Mouse (Mus musculus): ENCODE data around the gene Arhgef3.
A peak's percentile ranks its signal among the peaks of the same experiment; 100 is the strongest.

Arhgef3 gene

GRCm38 (mm10) chr14:27428573-27428972 is 313.9 kb downstream of the Arhgef3 start, which contains the start of gene Fam208a:
Gene Fam208a (plus strand): TSS chr14:27428834.
- DNase-seq (ENCODE audit: low spot score), result peak; percentile 90

- DNase-seq (ENCODE audit: low spot score), result peak; percentile 70
Observed at GRCm38 (mm10) chr14:27428973-27429711, 314.4 kb downstream of the Arhgef3 start.

- no peak for DNase-seq (ENCODE audit: low spot score)
Observed at GRCm38 (mm10) chr14:27430280-27430679, 315.6 kb downstream of the Arhgef3 start.

- DNase-seq (ENCODE audit: low spot score), result no peak
Observed at GRCm38 (mm10) chr14:27432064-27432463, 317.4 kb downstream of the Arhgef3 start.

GRCm38 (mm10) chr14:27436116-27436515 is 321.4 kb downstream of the Arhgef3 start:
- DNase-seq (ENCODE audit: low spot score), result no peak

- DNase-seq (ENCODE audit: low spot score), result no peak
Observed at GRCm38 (mm10) chr14:27436826-27437225, 322.1 kb downstream of the Arhgef3 start.

GRCm38 (mm10) chr14:27440921-27441320 is 326.2 kb downstream of the Arhgef3 start:
- DNase-seq (ENCODE audit: low spot score), result peak; percentile 49

GRCm38 (mm10) chr14:27444851-27445281 is 330.2 kb downstream of the Arhgef3 start:
- DNase-seq (ENCODE audit: low spot score), result no peak

GRCm38 (mm10) chr14:27446963-27447362 is 332.3 kb downstream of the Arhgef3 start:
- DNase-seq (ENCODE audit: low spot score), result no peak
